Mouse (Mus musculus) ES-Bruce4 (cell line): ENCODE measurements around the gene Cpped1. TPM values are rescaled to one million over a fixed set of nuclear protein-coding genes. Genes with fewer than 3 reads are reported as not detected.

Source experiments
- H3K27ac ChIP-seq: 2 replicates; pipeline ENCODE4 v1.5.1; 2012; ENCODE audit warnings: low read length, inconsistent platforms; ENCODE audit not compliant: insufficient read depth
- H3K27me3 ChIP-seq: 2 replicates; pipeline ENCODE4 v1.6.1; 2012; ENCODE audit warnings: mild to moderate bottlenecking, low read length, inconsistent platforms; ENCODE audit not compliant: control insufficient read depth, poor library complexity, insufficient read depth, severe bottlenecking
- H3K36me3 ChIP-seq: 2 replicates; pipeline ENCODE4 v1.6.1; 2012; ENCODE audit warnings: inconsistent platforms, mild to moderate bottlenecking, low read length, moderate library complexity; ENCODE audit not compliant: control insufficient read depth, poor library complexity, insufficient read depth, severe bottlenecking
- H3K4me1 ChIP-seq: one replicate; pipeline ENCODE4 v1.8.1; 2011; ENCODE audit warnings: low read length; ENCODE audit not compliant: control insufficient read depth, insufficient read depth
- H3K4me3 ChIP-seq: 2 replicates; pipeline ENCODE4 v1.5.1; 2011; ENCODE audit warnings: low read depth, mild to moderate bottlenecking, low read length
- H3K9ac ChIP-seq: 2 replicates; pipeline ENCODE4 v1.6.1; 2012; ENCODE audit warnings: low read depth, mild to moderate bottlenecking, inconsistent platforms; ENCODE audit not compliant: poor library complexity, severe bottlenecking
- H3K9me3 ChIP-seq: replicated peaks from 2 replicates; pipeline ENCODE4 v1.6.1; 2012; ENCODE audit warnings: mild to moderate bottlenecking, low read length, inconsistent platforms; ENCODE audit not compliant: control insufficient read depth, poor library complexity, insufficient read depth, severe bottlenecking
- CTCF ChIP-seq: IDR thresholded peaks from one replicate; pipeline ENCODE4 v1.8.1; 2011; ENCODE audit warnings: low read depth, low read length
- EP300 ChIP-seq: IDR thresholded peaks from 2 replicates; pipeline ENCODE4 v1.6.1; 2011; ENCODE audit warnings: low read depth, low read length; ENCODE audit not compliant: insufficient read depth
- POLR2A ChIP-seq: IDR thresholded peaks from one replicate; pipeline ENCODE4 v1.8.1; 2011; ENCODE audit warnings: low read length; ENCODE audit not compliant: insufficient read depth
- polyA plus RNA-seq: library from polyadenylated mRNA; stranded (reverse); fragments of >200 nt; gene quantifications from 2 replicates; pipeline ENCODE4 v1.2.4, GENCODE M21; 2011; ENCODE audit warnings: low read depth; ENCODE audit not compliant: missing spikeins, insufficient read depth, insufficient read length

The Cpped1 gene
- polyA plus RNA-seq, 1 experiment = 37.7 TPM

DNA sequence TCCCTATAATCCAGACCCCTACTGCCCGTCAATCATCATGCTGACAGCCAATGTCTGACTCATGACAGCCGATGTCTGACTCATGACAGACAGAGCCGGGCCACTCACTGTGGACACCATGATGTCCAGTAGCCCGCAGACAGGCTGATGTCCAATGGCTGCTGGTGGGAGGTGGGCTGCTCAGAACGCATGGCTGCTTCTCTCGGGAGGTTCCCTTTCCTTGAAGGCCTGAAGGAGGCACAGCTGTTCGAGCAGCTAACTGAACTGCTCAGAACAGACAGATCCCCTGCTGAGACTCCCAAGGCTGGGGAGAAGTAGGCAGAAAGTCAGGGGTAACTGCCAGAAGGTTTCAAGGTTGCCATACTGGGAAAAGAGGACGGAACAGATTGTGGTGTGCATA, 97.1 kb downstream of the Cpped1 start:
- Histone ChIP-seq H3K4me1 (no peaks in the 10 kb centered on the region), H3K36me3 (no peaks in the 10 kb centered on the region)
- TF ChIP-seq POLR2A (no peak), CTCF (no peak), EP300 (no peak)

DNA sequence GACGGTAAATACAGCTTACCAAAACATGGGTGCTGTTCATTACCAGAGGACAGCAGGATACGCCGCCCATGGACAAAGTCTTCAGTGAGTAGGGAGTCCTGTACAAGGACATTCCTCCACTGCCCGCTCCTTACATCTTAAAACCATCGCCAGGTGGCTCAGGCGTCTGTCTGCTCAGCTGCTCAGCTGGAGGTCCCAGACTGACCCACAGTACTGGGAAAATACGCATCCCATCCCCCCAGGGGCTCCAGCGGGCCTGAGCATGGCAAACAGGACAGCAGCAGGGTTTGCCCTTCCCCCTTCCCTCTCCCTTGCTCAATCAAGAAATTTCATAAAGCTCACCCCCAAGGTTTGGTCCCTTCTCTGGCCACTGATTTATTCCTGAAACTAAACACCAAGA, 99.6 kb downstream of the Cpped1 start:
- TF ChIP-seq POLR2A = no peak
- no peak for TF ChIP-seq CTCF
- TF ChIP-seq EP300 = 0 out of 2 replicates have a peak, but pooled peaks have one; percentile 14
- H3K9ac ChIP-seq = no peak overlapping the region
- no peak overlapping the region for H3K4me3 ChIP-seq
- H3K27ac ChIP-seq = no peak overlapping the region
- H3K27me3 ChIP-seq = no peaks in the 10 kb centered on the region
- H3K36me3 ChIP-seq = no peaks in the 10 kb centered on the region
- no peaks in the 10 kb centered on the region for H3K4me1 ChIP-seq
- no peaks in the 10 kb centered on the region for H3K9me3 ChIP-seq

More for the DNA sequence above, 97.1 kb downstream of the Cpped1 start:
- Histone ChIP-seq H3K4me3 (no peak overlapping the region), H3K9me3 (no peaks in the 10 kb centered on the region), H3K9ac (no peak overlapping the region), H3K27ac (no peak overlapping the region), H3K27me3 (no peaks in the 10 kb centered on the region)

DNA sequence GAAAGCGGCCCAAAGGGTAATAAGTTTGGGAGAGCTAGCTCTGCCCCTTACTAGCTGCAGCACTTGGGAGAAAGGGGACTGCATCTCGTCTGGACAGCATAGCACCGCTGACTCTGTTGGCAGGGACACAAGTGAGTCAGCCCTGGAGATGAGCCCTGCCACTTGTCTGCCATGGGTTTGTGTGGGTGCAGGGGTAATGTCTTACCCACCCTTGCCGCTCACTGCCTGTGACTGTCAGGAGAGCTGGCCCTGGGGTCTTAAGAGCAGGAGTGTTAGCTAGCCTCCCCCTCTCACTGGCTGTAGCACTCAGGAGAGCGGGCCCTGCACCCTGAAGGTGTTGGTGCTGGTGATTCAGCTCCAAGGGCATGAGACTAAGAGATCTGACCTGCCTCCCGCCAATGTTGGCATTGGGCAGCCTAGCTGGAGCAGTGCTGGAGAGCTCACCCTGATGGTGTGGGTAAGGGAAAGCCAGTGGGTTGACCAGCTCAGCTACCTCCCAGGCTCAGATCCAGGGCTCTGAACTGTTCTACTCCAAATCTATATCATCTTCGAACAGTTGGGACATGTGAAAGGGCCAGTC, 107.2 kb downstream of the Cpped1 start:
- TF ChIP-seq EP300 = no peak
- H3K27me3 ChIP-seq = no peaks in the 10 kb centered on the region
- H3K4me3 ChIP-seq = no peak overlapping the region
- no peaks in the 10 kb centered on the region for H3K9me3 ChIP-seq
- no peak overlapping the region for H3K27ac ChIP-seq
- no peaks in the 10 kb centered on the region for H3K36me3 ChIP-seq
- no peaks in the 10 kb centered on the region for H3K4me1 ChIP-seq
- H3K9ac ChIP-seq = no peak overlapping the region

- TF ChIP-seq CTCF (no peak), EP300 (no peak), POLR2A (no peak)
- no peaks in the 10 kb centered on the region for H3K27me3 ChIP-seq
- no peaks in the 10 kb centered on the region for H3K36me3 ChIP-seq
- no peaks in the 10 kb centered on the region for H3K9me3 ChIP-seq
- H3K4me3 ChIP-seq = no peak overlapping the region
- no peak overlapping the region for H3K9ac ChIP-seq
- no peaks in the 10 kb centered on the region for H3K4me1 ChIP-seq
- no peak overlapping the region for H3K27ac ChIP-seq
These were observed 113.3 kb downstream of the Cpped1 start for GRCm38 (mm10) chr16:11795758-11796460.

GRCm38 (mm10) chr16:11794628-11795027, 114.6 kb downstream of the Cpped1 start:
- no peaks in the 10 kb centered on the region for H3K9me3 ChIP-seq
- H3K9ac ChIP-seq = no peak overlapping the region
- no peak overlapping the region for H3K27ac ChIP-seq
- H3K27me3 ChIP-seq = no peaks in the 10 kb centered on the region
- H3K4me1 ChIP-seq = no peaks in the 10 kb centered on the region
- H3K4me3 ChIP-seq = no peak overlapping the region
- H3K36me3 ChIP-seq = no peaks in the 10 kb centered on the region
- TF ChIP-seq POLR2A = no peak
- no peak for TF ChIP-seq CTCF
- no peak for TF ChIP-seq EP300

GRCm38 (mm10) chr16:11793391-11793790, 115.9 kb downstream of the Cpped1 start:
- no peaks in the 10 kb centered on the region for H3K9me3 ChIP-seq
- H3K9ac ChIP-seq = no peak overlapping the region
- H3K36me3 ChIP-seq = no peaks in the 10 kb centered on the region
- H3K4me1 ChIP-seq = no peaks in the 10 kb centered on the region
- TF ChIP-seq EP300 = no peak
- H3K27ac ChIP-seq = no peak overlapping the region
- H3K27me3 ChIP-seq = no peaks in the 10 kb centered on the region
- no peak overlapping the region for H3K4me3 ChIP-seq
